Mouse (Mus musculus): ENCODE measurements around the gene Gm266.

The Gm266 gene

DNA sequence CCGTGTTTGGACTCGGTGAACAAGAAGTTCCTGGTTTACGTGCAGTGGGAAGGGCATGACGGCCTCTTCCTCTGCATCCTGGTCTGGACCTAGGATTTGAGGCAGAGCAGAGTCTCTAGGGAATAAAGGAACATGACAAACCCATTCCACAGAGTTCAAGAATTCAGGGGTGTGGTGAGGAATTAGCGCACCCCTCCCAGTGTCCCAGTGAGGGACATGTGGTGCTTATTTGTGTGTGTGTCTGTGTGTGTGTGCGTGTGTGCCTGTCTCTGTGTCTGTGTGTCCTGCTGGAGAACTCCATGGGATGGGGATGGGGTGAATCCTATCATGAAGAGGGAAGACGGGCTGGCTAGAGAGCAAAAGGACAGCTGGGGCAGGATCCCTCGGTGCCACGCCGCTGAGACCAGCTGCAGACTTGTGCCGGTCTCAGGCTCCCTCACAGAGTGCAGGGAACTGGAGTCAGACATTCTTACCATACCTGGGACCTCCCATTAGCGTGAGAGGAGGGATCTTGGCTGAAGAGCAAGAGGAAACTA is 30.2 kb downstream of the Gm266 start:
- in situ Hi-C loops (cut with MboI, MseI) = loop anchor here (5.0 kb wide), 1 partner anchor 38 kb away; the partner anchor contains the start of gene Exoc3l4

DNA sequence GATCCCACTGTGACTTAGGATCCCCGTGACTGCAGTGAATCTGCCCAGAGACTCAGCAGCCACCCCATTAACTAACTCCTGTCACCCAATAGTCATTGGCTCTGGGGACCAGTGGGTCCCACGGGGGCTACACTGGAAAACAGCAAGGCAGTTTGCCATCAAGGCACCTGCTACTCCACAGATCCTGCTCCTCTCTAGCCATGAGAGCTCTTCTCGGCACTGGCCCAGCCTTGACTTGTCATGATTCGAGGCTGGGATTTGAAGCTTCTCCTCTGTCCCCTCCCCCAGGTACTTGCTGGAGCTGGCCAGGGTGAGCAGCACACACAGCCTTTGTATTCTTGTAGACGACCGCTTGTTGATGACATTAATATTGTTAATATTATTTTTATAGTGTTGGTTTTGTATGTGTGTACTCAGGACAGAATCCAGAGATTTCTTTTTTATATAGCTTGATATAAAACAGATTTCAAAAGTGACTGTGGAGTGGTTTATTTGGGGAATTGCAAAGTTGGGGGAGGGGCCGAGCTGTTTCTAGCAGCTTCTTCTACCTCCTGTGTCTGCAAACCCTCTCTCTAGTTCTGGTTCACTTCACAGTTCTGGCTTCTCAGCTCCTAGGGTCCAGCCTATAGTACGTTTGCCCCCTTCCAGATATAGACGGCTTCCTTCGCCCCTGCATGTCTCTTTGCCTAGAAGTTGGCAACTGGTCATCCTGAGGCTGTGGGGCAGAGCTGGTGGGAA is 30.9 kb downstream of the Gm266 start:
- in situ Hi-C loops (cut with MboI, MseI) = loop anchor here (5.0 kb wide), 1 partner anchor 37 kb away; the partner anchor contains the start of gene Exoc3l4

DNA sequence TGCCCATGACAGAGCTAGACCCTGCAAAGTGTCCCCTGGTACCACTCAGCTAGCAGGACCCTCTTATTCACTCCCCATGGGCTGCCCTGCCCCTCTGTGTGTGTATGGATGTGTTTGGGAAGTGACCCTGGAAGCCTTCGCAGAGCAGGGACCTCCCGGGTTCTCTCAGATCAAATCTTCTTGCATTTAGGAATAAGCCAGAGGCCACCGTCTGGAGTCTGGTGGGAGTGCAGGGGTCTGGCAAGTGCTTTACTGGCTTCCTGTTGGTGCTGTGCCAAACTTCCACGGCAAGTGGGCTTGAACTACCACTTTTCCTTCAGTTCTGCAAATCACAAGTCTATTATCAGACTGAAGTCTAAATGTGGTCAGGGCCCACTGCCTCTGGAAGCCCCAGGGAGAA is 31.6 kb downstream of the Gm266 start:
- in situ Hi-C loops (cut with MboI, MseI) = no loop called here

DNA sequence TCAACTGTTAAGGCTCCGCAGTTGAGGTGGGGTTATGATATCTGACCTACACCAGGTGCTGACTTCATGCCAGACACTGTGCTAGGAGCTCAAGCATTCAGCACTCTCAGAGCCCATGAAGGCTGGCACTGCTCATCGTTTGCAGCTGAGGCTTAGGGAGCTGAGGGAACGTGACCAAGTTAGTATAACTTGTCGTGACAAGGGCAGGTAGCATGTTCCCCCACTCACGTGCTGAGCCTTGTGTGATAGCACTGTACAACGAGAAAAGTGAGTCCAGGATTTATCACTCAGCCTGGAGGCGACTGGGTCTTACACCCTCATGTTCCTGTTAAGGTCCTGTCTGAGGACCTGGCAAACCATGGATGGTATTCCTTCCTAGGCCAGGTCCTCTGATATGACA is 34.1 kb downstream of the Gm266 start:
- in situ Hi-C loops (cut with MboI, MseI) = no loop called here

DNA sequence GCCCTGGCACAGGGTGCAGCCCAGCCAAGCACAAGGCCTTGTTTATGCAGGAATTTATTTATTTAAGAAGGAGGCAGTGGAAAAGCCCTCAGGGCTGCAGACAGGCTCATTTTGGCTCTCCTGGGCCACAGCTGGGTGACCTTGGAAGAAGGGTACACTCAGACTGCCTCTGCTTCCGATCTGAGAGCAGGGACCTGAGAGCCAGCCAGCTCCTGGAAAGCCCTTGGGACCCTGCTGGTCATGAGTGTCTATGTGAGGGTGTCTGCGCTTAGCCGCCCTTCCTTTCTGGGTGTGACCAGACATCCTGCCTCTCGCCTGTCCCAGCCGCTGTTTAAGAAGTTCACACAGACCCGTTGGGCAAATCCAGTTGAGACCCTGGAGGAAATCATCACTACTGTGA is 35.3 kb downstream of the Gm266 start:
- in situ Hi-C loops (cut with MboI, MseI) = no loop called here

DNA sequence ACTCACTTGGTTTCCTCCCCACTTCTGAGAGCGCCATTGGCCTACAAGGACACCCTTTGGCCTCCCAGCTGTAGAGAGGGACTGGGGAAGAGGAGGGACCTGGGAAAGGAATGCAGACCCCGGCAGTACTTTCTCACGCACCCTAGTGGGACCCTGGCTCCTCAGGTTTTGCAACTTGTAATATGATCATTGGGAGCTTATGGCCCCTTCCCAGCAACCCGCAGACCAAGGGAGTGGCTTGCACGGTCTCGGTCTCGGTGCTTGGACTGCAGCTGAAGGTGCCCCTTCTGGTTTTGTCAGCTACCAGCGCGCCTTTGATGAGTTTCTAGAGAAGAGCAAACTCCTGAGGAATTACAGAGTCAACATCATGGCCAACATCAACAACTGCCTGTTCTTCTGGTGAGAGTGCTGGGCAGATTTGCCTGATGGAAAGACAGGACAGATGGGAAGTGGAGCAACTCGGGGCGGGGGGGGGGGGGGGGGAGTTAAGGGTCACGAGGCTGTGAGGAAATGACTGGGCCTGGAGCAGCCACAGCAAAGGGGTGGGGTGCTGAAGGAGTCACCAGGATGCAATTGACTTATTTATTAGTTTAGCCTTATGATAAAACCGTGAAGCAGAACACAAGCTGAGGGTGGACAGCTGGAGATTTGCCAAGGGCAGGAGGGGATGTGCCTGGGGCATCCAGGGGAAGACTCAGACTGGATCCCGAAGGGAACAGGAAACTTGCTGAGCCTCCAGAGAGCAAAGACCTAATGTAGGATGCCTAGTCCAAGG is 36.5 kb downstream of the Gm266 start:
- in situ Hi-C loops (cut with MboI, MseI) = loop anchor here (10.0 kb wide), 1 partner anchor 1466 kb away; no protein-coding TSS in a partner anchor

DNA sequence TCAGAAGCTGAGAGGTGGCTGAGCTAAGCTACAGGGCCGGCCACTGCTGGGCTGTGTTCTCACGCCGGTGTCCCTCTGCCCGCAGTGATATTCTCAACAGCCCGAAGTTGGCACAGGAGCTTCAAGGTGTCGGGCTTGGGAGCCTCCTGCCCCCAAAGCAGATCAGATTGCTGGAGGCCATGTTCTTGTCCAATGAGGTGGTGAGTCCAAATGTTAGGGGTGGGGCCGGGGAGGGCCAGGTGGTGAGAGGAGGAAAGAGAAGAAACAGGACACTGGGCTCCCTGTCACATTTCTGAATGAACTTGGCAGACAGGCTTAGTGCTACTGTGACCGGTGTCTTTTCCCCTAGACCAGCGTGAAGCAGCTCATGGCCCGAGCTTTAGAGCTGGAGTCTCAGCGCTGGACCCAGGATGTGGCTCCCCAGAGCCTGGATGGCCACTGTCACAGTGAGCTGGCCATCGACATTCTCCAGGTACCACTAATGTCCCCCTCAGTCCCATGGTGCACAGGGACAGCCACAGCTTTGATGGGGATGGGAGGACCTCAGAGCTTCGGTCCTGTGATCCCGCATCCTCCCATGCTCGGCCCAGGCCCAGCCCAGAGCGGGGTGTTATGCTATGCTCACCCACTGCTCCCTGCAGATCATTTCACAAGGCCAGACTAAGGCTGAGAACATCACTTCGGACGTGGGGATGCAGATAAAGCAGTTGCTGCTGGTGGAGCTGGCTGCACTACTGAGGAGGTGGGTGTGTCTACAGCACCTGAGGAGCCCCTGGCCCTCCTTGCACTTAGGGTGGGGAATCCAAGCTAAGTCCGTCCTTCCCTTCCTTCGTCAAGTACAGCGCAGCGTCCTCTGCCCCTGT is 37.5 kb downstream of the Gm266 start:
- in situ Hi-C loops (cut with MboI, MseI) = loop anchor here (10.0 kb wide), 1 partner anchor 1467 kb away; no protein-coding TSS in a partner anchor

DNA sequence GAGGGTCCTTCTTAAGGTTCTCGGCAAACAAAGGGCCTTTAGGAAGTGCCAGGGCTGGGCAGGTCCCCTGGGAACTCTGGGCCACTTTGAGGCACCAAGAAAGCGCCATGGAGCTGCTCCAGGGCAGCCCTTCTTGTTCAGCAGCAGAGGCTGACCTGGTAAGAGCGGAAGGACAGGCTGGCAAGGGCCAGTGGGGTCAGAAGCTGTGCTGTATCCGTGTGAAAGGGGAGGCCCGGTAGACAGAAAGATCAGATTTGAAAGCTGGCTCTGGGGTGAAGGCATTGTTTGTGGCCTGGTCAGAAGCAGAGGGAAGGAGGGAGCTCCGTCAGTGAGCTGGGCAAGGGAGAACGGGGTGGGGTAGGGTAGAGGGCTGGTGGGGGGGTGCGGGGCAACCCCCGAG is 38.3 kb downstream of the Gm266 start:
- in situ Hi-C loops (cut with MboI, MseI) = loop anchor here (10.0 kb wide), 1 partner anchor 1467 kb away; no protein-coding TSS in a partner anchor

DNA sequence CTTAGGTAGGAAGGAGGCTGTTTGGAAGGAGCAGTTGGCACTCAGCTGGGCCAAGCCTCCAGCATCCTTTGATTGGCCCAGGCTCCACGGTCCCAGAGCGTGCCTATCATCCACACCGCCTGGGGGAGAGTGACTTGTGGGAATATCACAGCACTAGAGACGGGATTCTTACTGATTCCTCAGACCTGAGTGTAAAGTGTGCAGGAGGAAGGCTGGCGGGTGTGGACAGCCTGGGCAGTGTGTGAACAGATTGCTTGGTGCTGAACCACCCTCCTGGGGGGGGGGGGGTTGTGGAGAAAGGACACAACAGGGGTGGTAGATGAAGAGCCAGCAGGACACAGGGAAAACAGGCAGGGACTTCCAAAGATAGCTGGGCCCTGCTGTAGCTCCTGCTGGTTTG is 38.9 kb downstream of the Gm266 start:
- in situ Hi-C loops (cut with MboI, MseI) = loop anchor here (10.0 kb wide), 1 partner anchor 1468 kb away; no protein-coding TSS in a partner anchor

DNA sequence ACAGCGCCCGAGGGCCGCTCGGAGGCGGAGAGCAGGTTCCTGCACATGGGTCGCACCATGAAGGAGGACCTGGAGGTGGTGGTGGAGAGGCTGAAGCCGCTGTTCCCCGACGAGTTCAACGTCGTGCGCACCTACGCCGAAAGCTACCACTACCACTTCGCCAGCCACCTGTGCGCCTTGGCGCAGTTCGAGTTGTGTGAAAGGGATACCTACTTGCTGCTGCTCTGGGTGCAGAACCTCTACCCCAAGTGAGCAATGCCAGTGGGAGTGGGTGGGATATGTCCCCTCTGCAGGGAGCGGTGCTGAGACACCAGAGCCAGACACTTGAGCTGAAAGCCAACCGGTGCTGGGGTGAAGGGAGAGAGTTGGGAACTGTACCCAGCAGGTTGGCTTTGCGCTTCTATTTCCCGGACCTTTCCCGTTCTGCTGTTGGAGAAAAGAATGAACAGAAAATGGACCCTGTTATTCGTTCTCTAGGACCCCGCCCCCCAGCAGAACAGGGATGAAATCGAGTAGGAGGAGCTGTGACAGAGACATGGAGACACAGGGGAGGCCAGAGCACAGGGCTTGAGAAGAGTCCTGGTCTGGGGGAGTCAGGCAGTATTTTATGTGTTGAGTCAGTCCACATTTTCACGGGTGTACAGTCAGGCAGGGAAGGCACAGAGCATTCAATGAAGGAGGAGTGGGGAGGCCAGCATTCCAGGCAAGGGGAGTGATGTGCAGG is 39.6 kb downstream of the Gm266 start:
- in situ Hi-C loops (cut with MboI, MseI) = loop anchor here (10.0 kb wide), 1 partner anchor 1469 kb away; no protein-coding TSS in a partner anchor

DNA sequence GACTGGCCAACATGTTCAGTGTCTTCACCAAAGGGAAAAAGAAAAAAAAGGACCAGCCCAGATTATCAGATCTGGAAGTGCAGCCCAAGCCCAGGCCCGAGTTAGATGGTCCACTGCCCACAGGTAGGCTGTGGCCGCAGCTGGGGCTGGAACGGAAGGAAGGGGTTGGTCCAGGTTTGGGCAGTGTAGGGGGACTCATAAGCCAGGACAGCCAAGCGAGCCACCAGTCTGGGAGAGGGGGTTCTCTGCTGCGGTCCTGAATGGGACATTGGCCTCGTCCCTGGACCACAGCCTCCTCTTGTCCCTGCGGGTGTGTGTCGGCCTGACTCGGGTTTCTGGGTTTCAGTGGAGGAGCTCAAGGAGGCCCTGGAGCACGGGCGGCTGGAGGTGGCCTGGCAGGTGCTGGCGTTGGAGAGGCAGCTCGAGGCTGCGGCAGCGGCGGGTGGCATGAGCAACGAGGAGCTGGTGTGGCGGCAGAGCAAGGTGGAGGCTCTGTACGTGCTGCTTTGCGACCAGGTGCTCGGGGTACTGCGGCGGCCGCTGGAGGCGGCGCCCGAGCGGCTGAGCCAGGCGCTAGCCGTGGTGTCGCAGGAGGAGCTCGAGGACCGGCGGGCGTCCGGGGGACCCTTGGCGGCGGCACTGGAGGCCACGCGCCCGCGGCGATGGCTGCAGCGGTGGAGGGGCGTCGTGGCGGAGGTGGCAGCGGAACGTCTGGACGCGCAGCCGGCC is 40.3 kb downstream of the Gm266 start:
- in situ Hi-C loops (cut with MboI, MseI) = loop anchor here (10.0 kb wide), 1 partner anchor 1469 kb away; no protein-coding TSS in a partner anchor

DNA sequence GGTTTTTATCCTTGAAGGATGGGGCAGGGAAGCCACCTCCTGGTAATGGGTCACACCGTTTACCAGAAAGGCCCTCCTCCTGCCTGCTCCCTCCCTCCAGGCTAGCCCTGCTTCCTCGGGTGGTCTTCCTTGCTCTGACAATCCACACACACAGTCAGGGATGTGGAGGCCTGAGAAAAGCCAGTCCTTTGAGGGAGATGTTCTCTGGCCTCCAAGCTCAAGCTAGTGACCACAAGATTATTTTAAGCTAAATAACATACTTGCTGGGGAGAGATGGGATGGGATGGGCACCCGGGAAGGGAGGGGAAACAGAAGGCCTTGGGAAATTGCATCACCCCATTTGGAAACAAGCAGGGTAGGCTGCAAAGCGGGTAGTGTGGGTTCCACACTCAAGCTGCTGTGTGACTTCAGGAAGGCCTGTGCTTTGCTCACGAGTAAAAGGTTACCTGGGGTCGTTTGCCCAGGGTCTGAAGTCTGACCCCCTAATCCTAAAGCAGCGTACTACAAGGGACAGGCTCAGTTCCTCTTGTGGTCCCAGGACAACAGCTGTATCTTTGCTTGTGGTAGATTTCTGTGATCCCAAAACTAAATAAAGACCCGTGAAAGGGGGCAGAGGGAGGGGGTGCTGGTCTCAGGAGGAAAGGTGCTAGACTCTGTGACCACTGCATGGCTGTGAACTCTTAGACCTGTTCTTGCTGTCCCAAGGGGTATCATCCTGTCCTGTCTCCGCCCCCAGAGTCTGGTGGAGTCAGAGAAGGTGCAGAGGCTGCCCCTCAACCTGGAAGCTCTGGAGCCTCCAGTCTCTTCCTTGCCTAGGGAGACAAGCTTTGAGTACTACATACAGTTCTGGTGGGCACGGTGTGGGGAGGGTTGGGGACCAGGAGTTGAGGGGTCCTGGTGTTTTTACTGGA is 41.4 kb downstream of the Gm266 start:
- in situ Hi-C loops (cut with MboI, MseI) = loop anchor here (10.0 kb wide), 1 partner anchor 1471 kb away; no protein-coding TSS in a partner anchor

DNA sequence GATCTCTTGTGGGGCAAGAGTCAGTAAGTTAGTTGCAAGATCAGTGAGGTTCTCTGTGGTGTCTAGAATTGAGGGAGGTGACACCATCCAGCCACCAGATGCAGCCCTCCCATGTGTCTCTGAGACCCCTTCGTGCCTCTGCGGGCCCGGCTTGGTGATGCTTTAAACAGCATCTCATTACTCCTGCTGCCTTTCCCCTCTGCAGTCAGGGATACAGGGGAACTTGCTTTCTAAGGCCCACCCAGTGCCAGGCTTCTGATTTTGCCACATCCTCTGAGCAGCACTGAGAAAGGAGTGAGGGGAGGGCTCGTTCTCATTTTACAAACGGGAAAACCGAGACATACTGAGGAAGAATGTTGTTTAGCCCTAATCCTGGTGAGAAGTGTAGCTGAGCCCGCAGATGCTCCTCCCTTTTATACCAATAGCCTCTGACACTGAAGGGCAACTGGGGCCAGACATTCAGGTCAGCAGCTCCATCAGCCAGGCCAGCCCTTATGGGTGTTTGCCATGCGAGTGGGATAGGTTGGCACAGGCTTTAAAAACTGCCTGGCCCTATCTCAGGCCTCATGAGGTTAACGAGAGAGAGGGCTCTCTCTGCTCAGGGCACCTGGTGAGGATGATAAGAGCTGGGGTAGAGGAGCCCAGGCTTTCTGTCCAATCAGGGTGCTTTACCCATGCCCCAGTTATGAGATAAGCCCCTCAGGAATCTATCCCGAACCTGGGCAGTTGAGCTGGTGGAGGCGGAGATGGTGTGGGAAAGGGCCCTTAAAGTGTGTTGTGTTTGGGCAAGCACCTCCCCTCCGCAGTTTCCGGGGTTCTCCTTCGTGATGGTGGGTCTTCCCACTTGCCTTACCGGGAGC is 42.4 kb downstream of the Gm266 start:
- in situ Hi-C loops (cut with MboI, MseI) = loop anchor here (10.0 kb wide), 1 partner anchor 1472 kb away; no protein-coding TSS in a partner anchor

DNA sequence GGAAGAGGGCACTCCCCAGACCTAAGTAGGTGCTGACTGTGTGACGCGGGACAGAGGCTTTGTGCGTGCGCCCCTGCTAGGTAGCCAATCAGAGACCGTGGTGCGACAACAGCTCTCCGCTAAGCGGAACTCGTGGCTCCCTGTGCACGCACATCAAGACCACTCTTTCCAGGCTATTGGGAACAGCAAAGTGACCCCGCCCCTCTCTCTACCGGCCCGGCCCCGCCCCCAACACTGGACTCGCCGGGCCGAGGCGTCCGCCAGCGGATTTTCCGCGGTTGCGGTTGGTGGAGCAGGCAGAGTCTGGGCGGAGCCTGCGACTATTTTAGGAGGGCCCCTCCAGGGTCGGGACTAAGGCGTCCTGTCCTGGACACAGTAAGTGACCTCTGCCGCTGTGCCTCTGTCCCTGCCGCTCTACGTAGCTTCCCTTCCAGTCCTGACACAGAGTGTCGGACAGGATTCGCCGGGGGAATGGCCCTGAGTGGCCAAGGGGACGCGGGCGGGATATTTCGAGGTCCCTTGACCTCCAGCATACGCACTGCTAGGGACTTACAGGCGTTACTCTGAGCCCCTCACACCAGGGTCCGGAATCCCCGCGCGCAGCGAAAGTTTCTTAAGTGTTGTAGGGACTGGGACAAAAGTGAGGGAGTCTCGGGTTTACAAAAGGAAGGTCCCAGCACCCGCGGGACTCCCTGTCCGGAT is 43.2 kb downstream of the Gm266 start, which contains the start of gene Tnfaip2:
TSS of gene Tnfaip2 (plus strand) at position 161 of the 702 bp plus-strand sequence.
- in situ Hi-C loops (cut with MboI, MseI) = loop anchor here (10.0 kb wide), 1 partner anchor 1472 kb away; no protein-coding TSS in a partner anchor

DNA sequence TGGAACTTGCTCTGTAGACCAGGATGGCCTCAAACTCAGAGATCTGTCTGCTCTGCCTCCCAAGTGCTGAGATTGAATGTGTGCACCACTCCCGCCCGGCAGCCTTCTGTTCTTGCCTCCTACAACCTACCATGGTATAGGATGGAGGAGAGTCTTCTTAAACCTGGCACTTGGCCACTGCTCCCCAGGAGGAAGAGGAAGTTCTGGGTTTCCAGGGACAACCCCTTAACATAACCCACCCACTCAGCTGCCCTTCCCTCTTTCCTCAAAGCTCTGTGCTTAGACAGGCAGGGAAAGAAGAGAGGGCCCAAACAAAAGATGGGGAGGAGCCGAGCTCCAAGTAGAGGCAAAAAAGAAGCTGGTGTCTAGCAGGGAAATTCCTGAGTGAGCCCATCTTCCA is 44.1 kb downstream of the Gm266 start:
- in situ Hi-C loops (cut with MboI, MseI) = loop anchor here (10.0 kb wide), 1 partner anchor 1473 kb away; no protein-coding TSS in a partner anchor

DNA sequence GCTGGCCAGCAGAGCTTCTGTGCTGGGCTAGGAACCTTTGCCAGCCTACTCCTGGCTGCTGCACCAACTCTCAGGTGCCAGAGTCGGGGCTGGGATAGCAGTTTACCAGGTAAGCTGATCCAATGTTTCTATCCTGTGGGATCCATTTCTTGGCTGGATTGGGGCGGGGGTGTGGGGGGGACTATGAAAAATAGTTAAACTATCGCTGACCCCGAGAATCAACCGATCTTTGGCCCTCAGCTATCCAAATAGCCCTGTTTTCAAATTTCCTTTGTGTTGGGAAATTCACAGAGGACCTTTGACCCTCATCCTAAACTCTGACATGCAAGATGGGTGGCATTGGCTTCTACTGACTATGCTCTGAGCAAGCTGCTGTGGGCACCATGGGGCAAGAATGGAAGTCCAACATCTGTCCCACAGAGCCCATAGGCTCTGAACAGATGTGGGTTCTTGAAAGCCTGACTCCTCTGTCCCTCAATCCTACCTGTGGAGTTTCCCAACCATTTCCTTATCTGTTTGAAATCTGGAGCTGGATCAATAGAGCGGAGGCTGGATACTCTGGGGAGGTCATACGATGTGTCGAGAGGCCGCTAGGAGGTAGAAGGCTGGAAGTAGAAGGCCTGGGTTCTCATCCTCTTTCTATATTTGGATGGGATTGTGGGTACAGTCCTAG is 44.8 kb downstream of the Gm266 start:
- in situ Hi-C loops (cut with MboI, MseI) = loop anchor here (10.0 kb wide), 1 partner anchor 1474 kb away; no protein-coding TSS in a partner anchor
